Mouse (Mus musculus) kidney, postnatal 36 days (tissue): ENCODE results near the gene Pax9.

ENCODE experiments used
- DNase-seq, 2 experiments: peaks; one replicate each; pipeline ENCODE4 v3.0.0; 2021 to 2022; ENCODE audit warnings: mixed read lengths in 2 of 2

The Pax9 gene

GRCm38 (mm10) chr12:56691427-56692079 lies at the start of gene Pax9:
Pax9 (plus strand) TSS chr12:56691767.
- DNase-seq, result no peak

GRCm38 (mm10) chr12:56669451-56670122 lies 22.0 kb upstream of the Pax9 start:
- DNase-seq, result no peak

DNA sequence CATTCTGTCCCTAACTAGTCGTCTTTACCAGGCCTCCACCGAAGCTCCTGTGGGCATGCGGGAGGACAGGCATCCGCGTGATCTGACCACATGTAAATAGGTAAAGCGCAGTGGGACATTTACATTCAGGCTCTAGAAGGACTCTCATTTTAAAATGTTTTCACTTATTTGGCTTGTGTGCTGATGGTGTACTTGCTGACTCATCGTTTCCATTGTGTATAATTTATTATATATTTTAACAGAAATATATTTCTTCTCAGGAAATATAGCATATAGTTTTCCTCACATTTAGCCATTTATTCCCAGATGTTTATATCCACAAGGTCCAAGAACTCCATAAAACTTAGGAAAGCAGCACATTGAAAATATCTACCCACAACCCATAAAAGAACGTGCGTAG lies 20.8 kb upstream of the Pax9 start:
- DNase-seq, result no peak

DNA sequence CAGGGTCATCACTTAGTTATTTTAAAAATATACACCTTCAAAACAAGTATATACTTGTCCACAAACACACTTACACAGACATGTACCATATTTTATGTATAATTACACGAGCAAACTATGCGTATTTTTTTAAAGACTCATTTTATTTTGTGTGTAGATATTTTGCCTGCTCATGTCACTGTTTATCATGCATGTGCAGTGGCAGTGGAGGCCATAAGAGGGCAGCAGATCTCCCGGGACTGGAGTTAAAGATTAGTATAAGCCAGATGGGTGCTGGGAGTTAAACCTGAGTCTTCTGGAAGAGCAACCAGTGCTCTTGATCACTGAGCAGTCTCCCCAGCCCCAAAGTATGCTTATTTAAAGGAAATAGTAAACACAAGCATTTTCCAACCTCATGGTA lies 16.8 kb upstream of the Pax9 start:
- peak in 1 of 2 experiments; percentile 72 for DNase-seq

GRCm38 (mm10) chr12:56677620-56678019 lies 13.9 kb upstream of the Pax9 start:
- DNase-seq, result no peak

DNA sequence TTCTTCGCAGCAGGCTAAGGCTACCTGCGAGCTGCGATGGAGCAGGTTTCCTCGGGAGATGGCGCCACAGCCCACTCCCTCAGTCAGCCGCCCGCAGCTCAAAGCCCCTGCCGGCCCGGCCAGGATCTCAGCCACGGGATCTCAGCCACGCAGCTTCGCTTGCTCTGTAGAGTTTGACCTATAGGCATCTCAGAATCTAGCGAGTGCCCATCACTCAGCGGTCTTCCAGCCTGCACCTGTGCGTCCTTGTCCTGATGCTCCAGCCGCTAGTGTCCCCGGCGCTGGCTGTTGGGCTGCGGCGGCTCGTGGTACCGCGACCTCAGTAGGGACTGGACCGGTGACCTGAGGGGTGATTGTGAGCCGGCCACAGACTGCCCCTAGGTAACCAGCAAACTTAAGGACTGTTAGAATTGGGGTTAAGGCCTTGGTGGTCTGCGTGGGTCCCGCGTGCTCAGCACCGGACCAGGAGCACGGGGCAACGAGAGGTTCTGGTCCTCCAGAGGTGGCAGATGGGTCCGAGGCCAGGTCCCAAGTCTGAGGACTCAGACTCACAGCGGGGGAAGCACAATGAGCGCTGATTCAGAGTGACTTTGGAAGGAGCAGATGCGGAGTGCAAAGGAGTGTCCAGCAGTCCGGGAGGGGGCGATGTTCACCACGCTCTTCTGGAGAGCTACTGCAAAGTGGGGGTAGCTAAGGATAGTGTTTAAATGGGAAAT lies 10.3 kb upstream of the Pax9 start:
- peak; percentile 25 to 74 for DNase-seq

GRCm38 (mm10) chr12:56687640-56688481 lies 3.7 kb upstream of the Pax9 start:
- no peak for DNase-seq

DNA sequence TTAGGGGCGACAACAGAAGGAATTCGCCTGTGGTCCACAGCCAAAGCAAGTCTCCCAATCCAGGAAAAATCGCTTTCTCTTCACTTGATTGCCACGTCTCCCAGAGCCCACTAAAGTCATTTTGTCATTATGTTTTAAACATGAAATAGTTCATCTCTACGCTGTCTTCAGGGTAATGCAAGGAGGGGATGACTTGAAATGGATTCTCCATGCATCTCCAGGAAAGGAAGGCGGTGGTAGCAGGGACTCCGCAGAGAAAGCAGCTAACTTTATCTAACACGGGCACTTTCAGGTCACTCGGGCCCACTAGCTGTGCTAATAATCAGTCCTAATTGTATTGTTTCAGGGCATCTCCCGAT lies 3.1 kb upstream of the Pax9 start:
- no peak for DNase-seq

GRCm38 (mm10) chr12:56688920-56689319 lies 2.6 kb upstream of the Pax9 start:
- no peak for DNase-seq

- no peak for DNase-seq
Observed at GRCm38 (mm10) chr12:56689331-56689730, 2.2 kb upstream of the Pax9 start.

DNA sequence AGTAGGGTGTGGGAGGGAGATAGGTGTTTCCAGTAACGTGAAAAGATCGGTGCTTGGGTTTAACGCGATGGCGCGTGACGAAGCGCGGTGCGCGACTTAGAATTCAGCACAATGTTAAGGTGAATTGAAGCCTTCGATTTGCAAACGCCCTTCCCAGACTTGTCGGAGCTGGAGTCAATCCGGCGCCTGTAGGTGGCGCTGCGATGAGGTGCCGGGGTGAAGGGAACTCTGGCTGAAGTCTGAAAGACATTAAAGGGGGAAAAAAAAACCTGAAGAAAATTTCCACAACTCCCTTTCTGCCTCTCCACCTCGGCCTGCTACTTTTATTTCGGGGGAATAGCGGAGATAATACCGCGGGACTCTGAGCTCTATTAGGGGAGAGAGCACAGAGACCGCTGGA lies 1.8 kb upstream of the Pax9 start:
- peak in 1 of 2 experiments; percentile 57 for DNase-seq

GRCm38 (mm10) chr12:56690366-56690765 lies 1.2 kb upstream of the Pax9 start:
- no peak for DNase-seq

- no peak for DNase-seq
Observed at GRCm38 (mm10) chr12:56691001-56691400, 566 bp upstream of the Pax9 start.

- no peak for DNase-seq
Observed at GRCm38 (mm10) chr12:56692536-56692935, 969 bp downstream of the Pax9 start.

DNA sequence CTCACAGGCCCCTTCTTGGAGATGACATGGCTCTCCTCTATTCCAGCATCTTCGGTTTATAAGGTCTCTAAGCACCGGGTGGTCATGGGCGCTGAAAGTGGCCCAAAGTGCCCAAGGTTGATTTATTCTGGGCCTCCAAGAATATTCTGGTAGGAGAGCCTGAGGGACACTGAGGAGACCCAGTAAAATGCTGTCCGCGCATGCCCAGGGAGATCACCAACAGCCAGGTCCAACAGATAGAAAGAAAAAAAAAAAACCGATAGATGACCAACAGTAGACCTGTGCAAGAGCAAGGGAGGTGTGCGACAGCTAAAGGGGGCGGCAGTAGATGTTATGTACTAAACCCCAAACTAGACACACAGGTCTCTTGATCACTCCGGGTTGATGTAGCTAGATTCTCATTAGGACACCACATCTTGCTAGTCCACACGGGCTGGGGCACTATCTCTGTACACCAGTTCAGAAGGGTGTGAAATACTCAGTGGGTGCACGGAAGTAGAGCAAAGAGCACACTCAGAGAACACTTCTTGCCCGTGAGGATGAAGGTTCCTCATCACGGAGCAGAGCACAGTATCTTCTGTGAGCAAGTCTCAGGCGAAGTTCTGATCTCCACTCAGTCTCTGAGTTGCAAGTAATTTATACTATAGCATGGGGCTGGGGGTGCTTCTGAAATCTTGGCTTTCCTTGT lies 2.0 kb downstream of the Pax9 start:
- DNase-seq, result no peak

DNA sequence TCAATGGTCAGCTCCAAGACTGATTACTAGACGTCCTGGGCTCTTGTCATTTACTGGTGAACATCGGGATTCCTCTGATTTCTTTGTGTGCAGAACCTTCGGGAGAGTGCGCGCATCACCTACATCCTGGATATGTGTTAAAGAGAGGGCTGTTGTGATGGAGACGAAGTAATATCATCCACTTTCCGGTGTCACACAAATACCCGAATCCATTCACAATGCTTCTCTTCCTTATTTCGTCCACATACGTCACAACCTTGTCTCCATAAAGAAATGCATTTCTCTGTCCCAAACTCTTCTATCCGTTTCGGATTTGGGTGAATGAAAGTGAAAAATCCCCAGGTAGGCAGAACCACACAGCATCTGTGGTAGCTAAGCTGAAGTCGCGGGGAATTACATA lies 2.8 kb downstream of the Pax9 start:
- no peak for DNase-seq

GRCm38 (mm10) chr12:56694936-56695335 lies 3.4 kb downstream of the Pax9 start:
- no peak for DNase-seq

DNA sequence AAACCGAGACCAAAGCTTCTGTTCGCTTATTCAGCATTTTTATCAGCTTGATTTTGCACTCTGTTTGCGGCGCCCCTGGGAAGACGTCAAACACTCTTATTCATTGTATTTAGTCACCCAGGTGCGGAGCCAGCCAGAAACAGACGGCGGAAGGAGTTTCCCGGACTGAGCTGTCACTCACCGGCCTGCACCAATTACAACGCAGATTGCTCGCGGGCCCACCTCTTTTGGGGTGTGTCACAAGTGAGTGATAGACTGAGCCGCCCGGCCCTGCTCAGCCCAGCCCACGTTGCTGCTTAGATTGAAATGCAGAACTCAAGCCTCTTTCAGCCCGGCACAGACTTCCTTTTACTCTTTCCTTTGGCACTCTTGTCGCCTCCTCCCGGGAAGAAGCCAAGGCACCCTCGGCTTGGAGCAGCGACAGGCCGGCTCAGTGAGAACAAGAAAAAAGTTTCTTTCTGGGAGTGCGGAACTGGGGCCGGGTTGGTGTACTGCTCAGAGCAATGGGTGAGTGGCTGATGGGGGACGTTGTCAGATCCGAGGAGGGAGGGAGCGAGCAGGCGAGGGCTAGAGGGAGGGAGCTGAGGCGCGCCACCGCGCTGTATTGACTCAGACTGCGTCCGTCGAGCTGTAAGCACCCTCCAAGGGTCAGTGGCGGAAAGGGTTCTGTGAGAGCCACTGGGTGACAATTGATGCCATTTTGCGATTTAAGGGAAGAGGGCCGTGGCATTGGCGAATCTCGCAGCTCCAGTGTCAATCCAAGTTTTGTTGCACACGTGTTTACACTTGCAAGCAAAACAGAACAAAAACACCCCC lies 4.0 kb downstream of the Pax9 start:
- DNase-seq, result peak; percentile 37 to 75

DNA sequence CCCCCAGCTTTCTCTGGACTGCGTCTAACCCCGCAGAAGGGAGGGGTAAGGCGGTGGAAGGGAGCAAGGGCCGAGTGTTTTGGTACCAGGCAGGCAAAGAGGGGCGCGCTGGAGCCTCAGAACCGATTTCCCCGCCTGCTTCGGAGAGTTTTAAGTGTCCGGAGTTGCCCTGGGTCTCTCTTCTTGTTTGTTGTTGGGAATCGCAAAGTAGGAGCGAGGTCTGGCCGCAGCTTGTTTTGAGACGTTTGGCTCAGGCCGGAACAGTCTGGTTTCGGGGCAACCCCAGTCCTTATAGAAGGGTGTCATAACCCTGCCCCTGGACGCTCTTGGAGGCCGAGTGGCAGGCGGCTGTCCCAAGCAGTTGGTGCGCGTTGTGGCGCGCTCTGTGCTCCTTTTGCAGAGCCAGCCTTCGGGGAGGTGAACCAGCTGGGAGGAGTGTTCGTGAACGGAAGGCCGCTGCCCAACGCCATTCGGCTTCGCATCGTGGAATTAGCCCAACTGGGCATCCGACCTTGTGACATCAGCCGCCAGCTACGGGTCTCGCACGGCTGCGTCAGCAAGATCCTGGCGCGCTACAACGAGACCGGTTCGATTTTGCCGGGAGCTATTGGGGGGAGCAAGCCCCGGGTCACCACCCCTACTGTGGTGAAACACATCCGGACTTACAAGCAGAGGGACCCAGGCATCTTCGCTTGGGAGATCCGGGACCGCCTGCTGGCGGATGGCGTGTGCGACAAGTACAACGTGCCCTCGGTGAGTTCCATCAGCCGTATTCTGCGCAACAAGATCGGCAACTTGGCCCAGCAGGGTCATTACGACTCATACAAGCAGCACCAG lies 4.8 kb downstream of the Pax9 start:
- DNase-seq, result no peak

DNA sequence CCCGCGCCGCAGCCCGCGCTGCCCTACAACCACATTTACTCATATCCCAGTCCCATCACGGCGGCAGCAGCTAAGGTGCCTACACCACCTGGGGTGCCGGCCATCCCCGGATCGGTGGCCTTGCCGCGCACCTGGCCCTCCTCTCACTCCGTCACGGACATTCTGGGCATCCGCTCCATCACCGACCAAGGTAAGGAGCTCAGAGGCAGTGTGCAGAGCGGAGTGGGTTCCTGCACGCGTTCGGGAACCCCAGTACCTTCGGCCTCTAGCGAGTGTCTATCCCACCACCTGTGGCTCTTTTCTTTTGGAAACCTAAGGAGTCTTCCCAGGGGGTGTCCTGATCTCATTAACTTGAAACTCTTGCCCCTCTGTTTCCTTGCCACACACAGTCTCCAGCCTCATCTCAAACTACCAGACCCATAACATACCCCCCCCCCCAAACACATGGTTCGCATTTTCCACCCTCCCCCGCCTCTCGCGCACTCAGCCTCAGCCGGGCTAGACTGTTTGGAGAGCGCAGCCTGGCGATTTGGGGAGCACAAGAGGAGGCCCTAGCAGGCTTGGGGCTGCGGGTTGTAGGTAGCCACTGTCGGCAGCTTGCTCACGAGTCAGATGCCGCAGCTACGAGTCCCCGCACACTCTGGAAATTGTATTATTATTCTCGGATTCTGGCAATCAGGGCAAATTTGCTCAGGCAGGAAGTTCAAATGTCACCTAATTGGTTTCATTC lies 5.6 kb downstream of the Pax9 start:
- DNase-seq, result no peak
